Mouse (Mus musculus) ovary, postnatal 36 days (tissue): Measurements from ENCODE around the gene Acpp.
"Not testable (repeated sequence)": the region's sequence is repeated elsewhere in the genome, so short reads cannot be mapped to it uniquely, and the experiment has no call there.

Source experiments
- DNase-seq: peaks from one replicate; pipeline ENCODE4 v3.0.0; 2022; ENCODE audit warnings: low spot score, mixed read lengths

The Acpp gene

GRCm38 (mm10) chr9:104337183-104337931 is at the start of gene Acpp:
Gene Acpp (minus strand): TSS chr9:104337748.
- peak; percentile 22 for DNase-seq

GRCm38 (mm10) chr9:104382571-104383170 is 45.1 kb upstream of the Acpp start:
- no peak for DNase-seq

- DNase-seq: no peak
These were observed 42.1 kb upstream of the Acpp start for GRCm38 (mm10) chr9:104379532-104380162.

- DNase-seq: no peak
These were observed 38.0 kb upstream of the Acpp start for GRCm38 (mm10) chr9:104375573-104375972.

- peak; percentile 32 for DNase-seq
These were observed 35.7 kb upstream of the Acpp start for GRCm38 (mm10) chr9:104373253-104373652.

- DNase-seq: no peak
These were observed 29.4 kb upstream of the Acpp start for GRCm38 (mm10) chr9:104366983-104367382.

GRCm38 (mm10) chr9:104361951-104362350 is 24.4 kb upstream of the Acpp start:
- DNase-seq: not testable (repeated sequence)

GRCm38 (mm10) chr9:104361073-104361891 is 23.7 kb upstream of the Acpp start:
- DNase-seq: no peak

- DNase-seq: no peak
These were observed 22.8 kb upstream of the Acpp start for GRCm38 (mm10) chr9:104360389-104360788.

- DNase-seq: no peak
These were observed 18.1 kb upstream of the Acpp start for GRCm38 (mm10) chr9:104355521-104356270.

GRCm38 (mm10) chr9:104344136-104344535 is 6.6 kb upstream of the Acpp start:
- DNase-seq: no peak

- DNase-seq: no peak
These were observed 1.9 kb upstream of the Acpp start for GRCm38 (mm10) chr9:104339483-104339882.

- DNase-seq: no peak
These were observed 1.2 kb upstream of the Acpp start for GRCm38 (mm10) chr9:104338489-104339427.

- DNase-seq: no peak
These were observed 6.2 kb downstream of the Acpp start for GRCm38 (mm10) chr9:104331301-104331700.

- no peak for DNase-seq
These were observed 8.9 kb downstream of the Acpp start for GRCm38 (mm10) chr9:104328655-104329054.

- DNase-seq: no peak
These were observed 16.0 kb downstream of the Acpp start for GRCm38 (mm10) chr9:104321519-104321918.

GRCm38 (mm10) chr9:104316351-104316750 is 21.2 kb downstream of the Acpp start:
- DNase-seq: no peak

GRCm38 (mm10) chr9:104315499-104315898 is 22.0 kb downstream of the Acpp start:
- DNase-seq: peak; percentile 12

- peak; percentile 62 for DNase-seq
These were observed 30.8 kb downstream of the Acpp start for GRCm38 (mm10) chr9:104306734-104307133.

GRCm38 (mm10) chr9:104305333-104306111 is 32.0 kb downstream of the Acpp start:
- DNase-seq: no peak
